In the genomic region with DNA sequence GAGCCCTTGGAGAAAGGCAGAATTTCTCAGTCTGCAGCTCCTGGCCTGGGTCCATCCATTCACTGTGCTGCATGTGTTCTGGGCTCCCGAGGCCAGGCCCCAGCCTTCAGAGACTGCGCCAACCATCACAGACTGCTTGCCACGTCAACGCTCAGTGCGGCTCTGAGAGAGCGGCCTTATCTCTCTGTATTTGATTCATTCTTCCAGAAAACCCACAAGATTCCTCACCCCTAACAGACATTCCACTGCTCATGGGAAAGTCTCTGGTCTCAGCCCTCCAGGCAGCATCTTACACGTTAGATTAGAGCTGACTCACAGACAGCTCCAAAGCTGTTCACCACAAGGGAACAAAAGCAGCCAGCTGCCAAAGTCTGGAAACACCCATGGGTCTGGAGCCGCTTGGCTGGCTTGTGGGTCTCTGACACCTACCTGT, we compare ENCODE assay signal across 8 mouse cellular contexts.
A peak's percentile ranks its signal among the peaks of the same experiment; 100 is the strongest.
DNase-seq lines count a peak whose midpoint lies in the region; ATAC-seq lines count a peak whose summit lies in the region.
"Had no signal": no experiment of that assay in that cellular context is flagged by ENCODE, and none has a peak within 500 bp of the region (broad histone marks: within the 10 kb centered on the region; RNA-seq: fewer than 3 reads in every experiment).

No protein-coding gene starts in this region.

- no peaks in the 10 kb centered on the region for H3K36me3 ChIP-seq in neural tube, embryonic 14.5 days (ENCODE audit: control insufficient read depth, insufficient read depth, low read length)
- no peaks in the 10 kb centered on the region for H3K36me3 ChIP-seq in neural tube, embryonic 15.5 days
- H3K36me3 ChIP-seq in heart, embryonic 11.5 days (ENCODE audit: control insufficient read depth, insufficient read depth, low read length): no peaks in the 10 kb centered on the region

- no peak overlapping the region for H3K27ac ChIP-seq in neural tube, embryonic 14.5 days (ENCODE audit: low read depth, low read length)
- no peak overlapping the region for H3K27ac ChIP-seq in neural tube, embryonic 15.5 days (replicated peaks)
- peak overlapping the region; percentile 79 for H3K27ac ChIP-seq in heart, embryonic 11.5 days (ENCODE audit: low read depth, low read length)
- H3K27ac ChIP-seq: left cerebral cortex, adult 2 months had no signal

- intact Hi-C loops in left cerebral cortex, postnatal 10 days (cut with DNase I): no loop called here

- no peak overlapping the region for H3K4me2 ChIP-seq in neural tube, embryonic 14.5 days (ENCODE audit: low read depth, low read length)
- H3K4me2 ChIP-seq in neural tube, embryonic 15.5 days: no peak overlapping the region
- H3K4me2 ChIP-seq in heart, embryonic 11.5 days: no peak overlapping the region

- H3K9ac ChIP-seq in neural tube, embryonic 14.5 days (replicated peaks; ENCODE audit: low read depth, low read length): no peak overlapping the region
- H3K9ac ChIP-seq in neural tube, embryonic 15.5 days (replicated peaks): no peak overlapping the region
- H3K9ac ChIP-seq in heart, embryonic 11.5 days (ENCODE audit: low read depth, low read length): peak overlapping the region; percentile 44; the same call in 1 of the 2 replicates

- 73% methylated on average over 8 of the region's 8 CpGs for WGBS in neural tube, embryonic 14.5 days
- whole genome bisulfite sequencing in neural tube, embryonic 15.5 days: 66% methylated on average over 8 of the region's 8 CpGs
- WGBS in heart, embryonic 11.5 days (ENCODE audit: insufficient replicate concordance): 22% methylated on average over 8 of the region's 8 CpGs

- ATAC-seq in neural tube, embryonic 14.5 days (ENCODE audit: low read depth): peak; percentile 45; the same call in 1 of the 2 replicates
- no peak for ATAC-seq in neural tube, embryonic 15.5 days (ENCODE audit: low FRiP score)
- ATAC-seq in heart, embryonic 11.5 days (replicated peaks; ENCODE audit: insufficient number of reproducible peaks, low FRiP score, low TSS enrichment): peak; percentile 80

- H3K27me3 ChIP-seq in neural tube, embryonic 14.5 days (ENCODE audit: control insufficient read depth, insufficient read depth, low read length): no peaks in the 10 kb centered on the region
- H3K27me3 ChIP-seq in neural tube, embryonic 15.5 days (replicated peaks): no peaks in the 10 kb centered on the region
- H3K27me3 ChIP-seq in heart, embryonic 11.5 days (ENCODE audit: control insufficient read depth, insufficient read depth, low read length): no peaks in the 10 kb centered on the region

- peaks cover 9% of the 10 kb centered on the region; the same call in 1 of the 2 replicates for H3K4me1 ChIP-seq in neural tube, embryonic 14.5 days (ENCODE audit: control insufficient read depth, insufficient read depth, low read length)
- H3K4me1 ChIP-seq in neural tube, embryonic 15.5 days: peaks cover 13% of the 10 kb centered on the region
- H3K4me1 ChIP-seq in heart, embryonic 11.5 days (ENCODE audit: control insufficient read depth, insufficient read depth, low read length): peaks cover 19% of the 10 kb centered on the region

- peak; percentile 76 for DNase-seq in cerebellum, adult 11-12 months
- peak; percentile 36 to 48 for DNase-seq in left cerebral cortex, postnatal 10 days (ENCODE audit: extremely low spot score in 1 of 2, low spot score in 2 of 2)
- peak; percentile 49 for DNase-seq in right cerebral cortex, postnatal 4 days
- no peak for DNase-seq in thymus, postnatal 0 days (ENCODE audit: low spot score)

- H3K9me3 ChIP-seq in neural tube, embryonic 14.5 days (ENCODE audit: control insufficient read depth, low read length): no peaks in the 10 kb centered on the region
- H3K9me3 ChIP-seq in neural tube, embryonic 15.5 days (replicated peaks): no peaks in the 10 kb centered on the region
- H3K9me3 ChIP-seq in heart, embryonic 11.5 days (replicated peaks; ENCODE audit: control insufficient read depth, low read length): no peaks in the 10 kb centered on the region

- H3K4me3 ChIP-seq in neural tube, embryonic 14.5 days (ENCODE audit: low read depth, low read length): no peak overlapping the region
- no peak overlapping the region for H3K4me3 ChIP-seq in neural tube, embryonic 15.5 days (replicated peaks)
- no peak overlapping the region for H3K4me3 ChIP-seq in heart, embryonic 11.5 days (ENCODE audit: low read depth, low read length)
- H3K4me3 ChIP-seq: left cerebral cortex, adult 2 months had no signal
